20 mouse cellular contexts compared by ENCODE assay signal in genomic region chr1:86269190-86269508, GRCm38 (mm10). TPM values are rescaled to one million over a fixed set of nuclear protein-coding genes. Genes with fewer than 3 reads are reported as not detected.
DNase-seq lines count a peak whose midpoint lies in the region; ATAC-seq and TF ChIP-seq lines count a peak whose summit lies in the region.
"Had no signal": no experiment of that assay in that cellular context is flagged by ENCODE, and none has a peak within 500 bp of the region (broad histone marks: within the 10 kb centered on the region; RNA-seq: fewer than 3 reads in every experiment).

No protein-coding gene starts in this region.

- no peak overlapping the region for H3K4me3 ChIP-seq in lung, postnatal 0 days (ENCODE audit: low read depth, low read length)
- H3K4me3 ChIP-seq in lung, adult 2 months (replicated peaks; ENCODE audit: extremely low read depth, low read depth, low read length) = no peak overlapping the region
- H3K4me3 ChIP-seq in liver, embryonic 16.5 days (ENCODE audit: low read depth, low read length) = no peak overlapping the region
- no peak overlapping the region for H3K4me3 ChIP-seq in left cerebral cortex, adult 2 months
- H3K4me3 ChIP-seq: embryonic facial prominence, embryonic 13.5 days; hindbrain, embryonic 13.5 days; limb, embryonic 10.5 days had no signal

- no peak for TF ChIP-seq CTCF in lung, postnatal 0 days (IDR thresholded peaks at IDR 0.05)
- no peak for TF ChIP-seq CTCF in lung, adult 2 months (IDR thresholded peaks at IDR 0.05; ENCODE audit: insufficient read depth, low read length)
- no peak for TF ChIP-seq CTCF in left cerebral cortex, adult 2 months (IDR thresholded peaks at IDR 0.05)

- no peak overlapping the region for H3K9ac ChIP-seq in lung, postnatal 0 days (replicated peaks; ENCODE audit: low read depth)
- no peak overlapping the region for H3K9ac ChIP-seq in liver, embryonic 16.5 days (ENCODE audit: low read depth, low read length)
- H3K9ac ChIP-seq: embryonic facial prominence, embryonic 13.5 days; hindbrain, embryonic 13.5 days; lung, embryonic 14.5 days had no signal

- no peak for TF ChIP-seq EP300 in lung, postnatal 0 days (IDR thresholded peaks at IDR 0.05)

- WGBS in lung, postnatal 0 days = 61% methylated on average over 4 of the region's 4 CpGs
- 66% methylated on average over 4 of the region's 4 CpGs for WGBS in lung, adult 2 months
- 25% methylated on average over 4 of the region's 4 CpGs for WGBS in liver, embryonic 16.5 days (ENCODE audit: insufficient replicate concordance)

- TF ChIP-seq POLR2A in lung, adult 2 months (IDR thresholded peaks at IDR 0.05; ENCODE audit: borderline replicate concordance, extremely low read depth, low read depth, low read length) = no peak

- no peak overlapping the region for H3K27ac ChIP-seq in lung, postnatal 0 days (ENCODE audit: low read length)
- H3K27ac ChIP-seq in liver, embryonic 16.5 days (ENCODE audit: low read length) = peak overlapping the region; percentile 18; the same call in 1 of the 2 replicates
- no peak overlapping the region for H3K27ac ChIP-seq in left cerebral cortex, adult 2 months
- H3K27ac ChIP-seq: embryonic facial prominence, embryonic 13.5 days; hindbrain, embryonic 13.5 days had no signal

- peak; percentile 25; the same call in 1 of the 2 replicates for ATAC-seq in lung, postnatal 0 days
- ATAC-seq in liver, embryonic 16.5 days (ENCODE audit: low read depth) = peak; percentile 10; the same call in 1 of the 2 replicates
- ATAC-seq: CD4-positive, CD25-positive, alpha-beta regulatory T cell, adult 4 months had no signal

- intact Hi-C loops in left cerebral cortex, adult 2 months (cut with DNase I) = no loop called here

- H3K9me3 ChIP-seq in lung, postnatal 0 days (ENCODE audit: low read length) = no peaks in the 10 kb centered on the region
- no peaks in the 10 kb centered on the region for H3K9me3 ChIP-seq in liver, embryonic 16.5 days (replicated peaks; ENCODE audit: control insufficient read depth, low read length)
- H3K9me3 ChIP-seq: embryonic facial prominence, embryonic 13.5 days; hindbrain, embryonic 13.5 days; limb, embryonic 10.5 days had no signal

- no peaks in the 10 kb centered on the region for H3K4me1 ChIP-seq in lung, postnatal 0 days (ENCODE audit: insufficient read depth, low read depth, low read length)
- H3K4me1 ChIP-seq in lung, adult 2 months (ENCODE audit: control insufficient read depth, insufficient read depth, low read length) = no peaks in the 10 kb centered on the region
- peaks cover 10% of the 10 kb centered on the region for H3K4me1 ChIP-seq in liver, embryonic 16.5 days (ENCODE audit: control insufficient read depth, low read depth, low read length)
- H3K4me1 ChIP-seq: embryonic facial prominence, embryonic 13.5 days; hindbrain, embryonic 13.5 days had no signal

- no peak overlapping the region for H3K4me2 ChIP-seq in lung, postnatal 0 days (replicated peaks; ENCODE audit: low read depth, low read length)
- no peak overlapping the region for H3K4me2 ChIP-seq in liver, embryonic 16.5 days (ENCODE audit: low read depth, low read length)
- H3K4me2 ChIP-seq: embryonic facial prominence, embryonic 13.5 days; hindbrain, embryonic 13.5 days; lung, embryonic 14.5 days had no signal

- H3K36me3 ChIP-seq in lung, postnatal 0 days (ENCODE audit: insufficient read depth, low read length) = no peaks in the 10 kb centered on the region
- no peaks in the 10 kb centered on the region for H3K36me3 ChIP-seq in liver, embryonic 16.5 days (ENCODE audit: control insufficient read depth, insufficient read depth)
- H3K36me3 ChIP-seq: embryonic facial prominence, embryonic 13.5 days; hindbrain, embryonic 13.5 days; limb, embryonic 10.5 days had no signal

- DNase-seq in adrenal gland, postnatal 14 days = peak; percentile 10
- DNase-seq in adrenal gland, adult (ENCODE audit: inconsistent age in 2 of 2, low spot score in 1 of 2) = no peak
- no peak for DNase-seq in lung, postnatal 0 days (ENCODE audit: low spot score)
- no peak for DNase-seq in lung, adult 2 months
- no peak for DNase-seq in spleen, adult 18-20 months
- no peak for DNase-seq in left cerebral cortex, adult 2 months (ENCODE audit: extremely low spot score in 1 of 2, low spot score in 2 of 2)
- no peak for DNase-seq in left cerebral cortex, adult 18-20 months (ENCODE audit: low spot score in 2 of 2)
- DNase-seq: adrenal gland, postnatal 25 days; cerebellum, adult 2 months; gastrocnemius, postnatal 10 days; heart, postnatal 10 days; kidney, adult 11 months; layer of hippocampus, postnatal 36 days; lung, embryonic 14.5 days; thymus, postnatal 25 days had no signal

- no peaks in the 10 kb centered on the region for H3K27me3 ChIP-seq in lung, postnatal 0 days (replicated peaks; ENCODE audit: insufficient read depth, low read length)
- H3K27me3 ChIP-seq in liver, embryonic 16.5 days (ENCODE audit: control insufficient read depth, insufficient read depth, low read depth, low read length) = no peaks in the 10 kb centered on the region
- H3K27me3 ChIP-seq: embryonic facial prominence, embryonic 13.5 days; hindbrain, embryonic 13.5 days had no signal

RNA-seq across cellular contexts. Expression of gene B3gnt7, which starts 33.5 kb away (rescaled TPM):
- total RNA-seq in adrenal gland, postnatal 14 days (2021) = 0.19 and 0.56 TPM in 2 replicates
- polyA plus RNA-seq in lung, postnatal 0 days (2015; fragmentation: Nextera tagmentation; extraction: Ambion mirVana) = 5.9 TPM in 2 replicates
- 13.7 and 16.4 TPM in 2 replicates for polyA plus RNA-seq in lung, adult 2 months (2012; rRNA removed)
- polyA plus RNA-seq in liver, embryonic 16.5 days (2015; fragmentation: Nextera tagmentation; extraction: Ambion mirVana) = 0.65 and 0.68 TPM in 2 replicates
- 1 to 10 TPM in 1 of 2 experiments, under 1 TPM in 1; 0.97 to 1.4 TPM for total RNA-seq in left cerebral cortex, adult 2 months (2021)
- total RNA-seq in left cerebral cortex, adult 18-20 months (2021) = 1 to 10 TPM in 1 of 2 experiments, under 1 TPM in 1; 0.77 to 1.1 TPM
- polyA plus RNA-seq: CD4-positive, CD25-positive, alpha-beta regulatory T cell, adult 4 months had no signal
